Mouse (Mus musculus): Measurements from ENCODE around the gene Gm47995.
"Not testable (repeated sequence)": the region's sequence is repeated elsewhere in the genome, so short reads cannot be mapped to it uniquely, and the experiment has no call there.

Gene Gm47995

GRCm38 (mm10) chr1:151186879-151187424 lies 11.3 kb upstream of the Gm47995 start:
- not testable (repeated sequence) for DNase-seq (ENCODE audit: low spot score)

- no peak for DNase-seq (ENCODE audit: low spot score)
Measured at GRCm38 (mm10) chr1:151188469-151188868, 9.8 kb upstream of the Gm47995 start.

DNA sequence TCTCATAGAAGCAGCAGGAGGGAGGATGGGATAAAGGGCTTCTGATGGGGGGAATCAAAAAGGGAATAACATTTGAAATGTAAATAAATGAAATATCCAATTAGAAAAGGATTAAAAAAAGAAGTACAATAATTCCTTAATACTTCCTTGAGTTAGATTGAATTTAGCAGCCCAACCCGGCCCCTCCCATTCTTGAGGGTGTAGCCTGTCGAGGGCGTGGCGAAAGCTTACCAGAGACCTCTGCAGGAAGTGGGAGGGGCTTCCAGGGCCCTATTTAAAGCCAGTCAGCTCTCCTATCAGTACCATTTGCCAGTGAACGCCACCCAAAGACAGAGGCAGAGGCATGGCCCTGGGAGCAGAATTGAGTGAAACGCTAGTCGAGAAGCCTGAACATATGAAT lies 6.2 kb upstream of the Gm47995 start, which contains the start of gene Gm8947:
TSS of gene Gm8947 (plus strand) at position 302 of the 400 bp plus-strand sequence.
- DNase-seq (ENCODE audit: low spot score): not testable (repeated sequence)

GRCm38 (mm10) chr1:151192739-151193138 lies 5.5 kb upstream of the Gm47995 start:
- DNase-seq (ENCODE audit: low spot score): not testable (repeated sequence)

DNA sequence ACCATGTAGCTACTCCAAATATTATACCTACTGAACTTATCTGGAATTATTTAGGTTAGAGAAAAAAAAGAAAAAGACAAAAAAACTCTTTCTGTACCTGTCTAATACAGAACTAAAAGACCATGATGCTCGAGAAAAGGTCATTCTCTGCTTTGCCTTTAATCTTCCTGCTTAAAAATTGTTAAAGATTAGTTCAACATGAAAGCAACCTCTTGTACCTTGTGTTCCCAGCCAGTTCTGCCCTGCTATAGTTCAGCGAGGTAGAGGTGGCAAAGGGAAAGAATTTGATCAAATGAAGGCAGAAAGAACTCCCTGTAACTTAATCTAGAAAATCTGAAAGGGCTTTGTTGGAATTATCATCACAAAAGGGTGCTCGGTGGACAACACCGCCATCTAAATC lies 2.3 kb upstream of the Gm47995 start:
- not testable (repeated sequence) for DNase-seq (ENCODE audit: low spot score)

- DNase-seq (ENCODE audit: low spot score): not testable (repeated sequence)
Measured at GRCm38 (mm10) chr1:151196690-151197089, 1.6 kb upstream of the Gm47995 start.

DNA sequence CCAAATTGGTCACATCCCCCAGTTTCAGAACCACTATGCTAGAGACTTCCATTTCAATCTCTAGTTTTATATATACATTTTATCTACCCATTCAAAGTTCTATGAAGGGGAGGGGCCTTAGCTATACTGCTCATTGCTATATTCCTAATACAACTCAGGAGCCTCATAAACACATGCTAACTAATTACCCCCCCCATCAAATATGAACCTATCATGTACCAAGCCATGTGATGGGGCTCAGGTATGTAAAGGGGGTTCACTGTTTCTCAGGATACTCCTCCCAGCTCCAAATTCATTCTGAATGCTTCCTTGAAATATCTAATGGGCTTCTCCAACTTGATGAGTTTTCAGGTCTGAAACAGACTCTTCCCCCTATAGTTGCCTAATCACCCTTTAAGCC lies 2.4 kb downstream of the Gm47995 start:
- not testable (repeated sequence) for DNase-seq (ENCODE audit: low spot score)

GRCm38 (mm10) chr1:151202771-151203170 lies 4.5 kb downstream of the Gm47995 start:
- not testable (repeated sequence) for DNase-seq (ENCODE audit: low spot score)

GRCm38 (mm10) chr1:151203818-151204217 lies 5.6 kb downstream of the Gm47995 start, which contains the start of gene 3110040M04Rik:
Gene 3110040M04Rik (plus strand): TSS chr1:151204121.
- not testable (repeated sequence) for DNase-seq (ENCODE audit: low spot score)

GRCm38 (mm10) chr1:151208493-151208892 lies 10.2 kb downstream of the Gm47995 start:
- not testable (repeated sequence) for DNase-seq (ENCODE audit: low spot score)

DNA sequence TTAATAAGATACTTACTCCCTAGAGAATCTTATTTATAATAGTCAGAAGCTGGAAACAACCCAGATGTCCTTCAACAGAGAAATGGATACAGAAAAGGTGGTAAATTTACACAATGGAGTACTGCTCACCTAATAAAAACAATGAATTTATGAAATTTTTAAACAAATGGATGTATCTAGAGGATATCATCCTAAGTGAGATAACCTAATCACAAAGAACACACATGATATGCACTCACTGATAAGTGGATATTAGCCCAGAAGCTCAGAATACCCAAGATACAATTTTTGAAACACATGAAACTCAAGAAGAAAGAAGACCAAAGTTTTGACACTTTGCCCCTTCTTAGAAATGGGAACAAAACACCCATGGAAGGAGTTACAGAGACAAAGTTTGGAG lies 10.7 kb downstream of the Gm47995 start:
- not testable (repeated sequence) for DNase-seq (ENCODE audit: low spot score)

GRCm38 (mm10) chr1:151209824-151210355 lies 11.6 kb downstream of the Gm47995 start, which contains the start of gene Gm47996:
Gene Gm47996 (plus strand): TSS chr1:151210131.
- not testable (repeated sequence) for DNase-seq (ENCODE audit: low spot score)

DNA sequence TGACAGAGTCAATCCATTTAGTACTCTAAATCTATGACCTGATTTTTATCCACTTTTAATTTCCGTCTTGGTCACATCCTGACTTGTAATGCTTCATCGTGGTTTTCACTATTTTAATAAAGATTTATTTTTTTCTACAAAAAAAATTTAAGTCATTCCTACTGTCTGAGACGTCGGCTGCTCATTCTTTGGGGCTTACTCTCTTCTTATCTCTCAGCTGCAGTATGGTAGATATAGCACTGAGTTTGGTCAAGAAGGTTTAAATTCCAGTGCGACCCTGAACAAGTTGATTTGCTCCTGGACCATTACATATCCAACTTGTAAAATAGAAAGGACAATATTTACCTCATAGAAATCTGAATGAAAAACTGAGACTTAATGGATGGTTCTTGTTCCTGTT lies 13.4 kb downstream of the Gm47995 start:
- not testable (repeated sequence) for DNase-seq (ENCODE audit: low spot score)

DNA sequence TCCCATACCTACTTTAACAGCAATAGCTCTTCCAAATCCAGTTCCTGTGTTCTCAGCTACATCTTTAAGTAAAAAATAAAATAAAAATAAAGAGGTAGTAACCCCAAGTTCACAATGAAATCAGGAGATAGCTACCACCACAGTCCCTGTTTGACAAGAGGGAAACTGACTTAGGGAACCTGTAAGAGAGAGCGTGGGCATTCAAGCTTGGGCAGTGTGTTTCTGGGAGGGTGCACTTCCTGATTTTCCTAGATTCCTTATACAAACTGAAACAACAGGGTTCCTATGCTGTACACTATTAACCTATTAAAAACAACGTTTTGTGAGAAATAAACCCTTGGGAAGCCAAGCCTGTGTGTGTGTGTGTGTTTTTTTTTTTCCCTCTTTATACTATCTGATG lies 16.6 kb downstream of the Gm47995 start:
- DNase-seq (ENCODE audit: low spot score): no peak

- DNase-seq (ENCODE audit: low spot score): no peak
Measured at GRCm38 (mm10) chr1:151215985-151216384, 17.7 kb downstream of the Gm47995 start.

DNA sequence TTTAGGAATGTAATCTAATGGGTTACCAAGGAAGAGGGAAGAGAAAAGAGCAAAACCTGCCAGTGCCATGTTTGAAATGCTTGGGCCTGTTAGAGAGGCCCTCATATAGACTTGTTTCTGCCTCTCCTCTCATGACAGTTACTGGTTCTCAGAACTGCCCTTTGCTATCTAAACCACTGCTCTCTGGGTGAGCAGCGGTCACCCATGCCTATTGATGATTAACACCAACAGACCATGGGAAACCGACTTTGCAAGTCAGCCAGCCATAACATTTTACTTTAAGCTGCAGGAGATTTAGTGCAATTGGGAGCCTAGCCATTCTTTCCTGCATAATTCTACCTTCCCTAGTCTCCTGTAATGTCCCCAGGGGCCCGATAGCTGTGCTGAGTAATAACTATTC lies 18.2 kb downstream of the Gm47995 start:
- DNase-seq (ENCODE audit: low spot score): no peak

- DNase-seq (ENCODE audit: low spot score): no peak
Measured at GRCm38 (mm10) chr1:151219045-151219444, 20.8 kb downstream of the Gm47995 start.

GRCm38 (mm10) chr1:151220098-151220497 lies 21.9 kb downstream of the Gm47995 start:
- DNase-seq (ENCODE audit: low spot score): no peak

DNA sequence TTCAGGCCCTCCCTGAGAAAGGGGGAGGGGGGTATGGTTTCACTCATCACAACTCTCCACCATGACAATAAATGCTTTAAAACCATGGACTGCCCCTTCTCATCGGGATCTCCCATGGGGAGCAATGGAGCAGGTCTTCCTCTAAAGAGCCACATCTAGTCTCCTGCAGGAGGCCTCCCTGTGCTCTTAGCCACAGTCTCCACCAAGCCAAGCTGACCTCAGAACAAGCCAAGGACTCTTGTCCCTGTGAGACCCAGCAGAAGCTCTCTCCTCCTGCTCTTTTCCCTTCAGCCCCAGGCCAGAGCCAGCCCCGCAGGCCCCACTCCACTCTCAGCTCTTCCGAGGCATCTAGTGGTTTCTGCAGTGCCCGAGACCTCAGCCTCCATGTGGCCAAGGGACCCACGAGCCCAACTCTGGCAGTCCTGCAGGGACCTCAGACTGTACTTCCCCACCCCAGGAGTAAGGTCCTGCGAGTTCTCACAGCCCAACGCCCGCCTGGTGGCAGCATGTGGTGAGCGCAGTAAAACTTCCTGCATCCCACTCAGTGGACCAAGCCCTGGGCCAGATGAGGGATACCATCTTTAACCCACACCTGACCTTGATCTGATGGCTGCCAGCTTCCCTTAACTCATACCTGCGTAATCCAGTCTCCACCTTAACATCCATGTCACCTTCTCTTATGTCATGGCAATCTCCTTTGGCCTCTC lies 24.5 kb downstream of the Gm47995 start:
- DNase-seq (ENCODE audit: low spot score): no peak

- DNase-seq (ENCODE audit: low spot score): no peak
Measured at GRCm38 (mm10) chr1:151223377-151223776, 25.1 kb downstream of the Gm47995 start.

DNA sequence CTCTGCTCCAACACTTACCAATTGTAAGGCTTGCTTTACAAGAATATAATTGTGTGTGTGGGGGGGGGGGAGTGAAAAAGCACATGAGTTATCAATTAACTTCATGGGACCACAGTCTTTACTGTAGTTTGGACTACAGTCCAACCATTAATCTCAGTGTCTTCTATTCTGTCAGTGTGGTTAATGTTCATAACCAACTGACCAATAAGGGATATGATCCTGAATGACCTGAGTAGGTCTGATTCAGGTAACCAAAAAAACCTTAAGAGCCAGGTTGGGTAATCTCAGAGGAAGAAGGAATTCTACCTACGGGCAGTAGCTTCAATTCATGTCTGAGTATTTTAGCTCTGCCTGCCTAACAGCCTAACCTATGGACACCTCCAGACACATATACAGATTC lies 26.3 kb downstream of the Gm47995 start:
- no peak for DNase-seq (ENCODE audit: low spot score)

DNA sequence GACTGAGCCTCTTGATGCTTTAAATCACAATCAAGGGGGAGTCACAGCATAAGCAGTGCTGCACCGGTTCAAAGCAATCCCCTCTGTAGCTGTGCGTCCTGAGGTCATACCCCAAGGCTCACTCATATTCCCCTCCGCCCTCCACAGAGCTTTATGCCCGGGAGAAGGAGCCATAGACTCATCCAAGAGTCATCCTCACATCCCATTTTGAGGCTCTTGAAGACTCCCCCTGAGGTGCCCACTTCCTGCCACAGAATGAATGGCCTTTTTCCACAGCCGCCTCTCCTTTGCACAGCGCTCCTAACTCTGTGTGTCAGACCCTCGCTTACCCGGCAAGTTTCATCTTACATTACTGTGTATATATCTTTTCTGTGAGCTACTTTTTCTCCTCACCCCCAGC lies 29.3 kb downstream of the Gm47995 start:
- DNase-seq (ENCODE audit: low spot score): no peak

DNA sequence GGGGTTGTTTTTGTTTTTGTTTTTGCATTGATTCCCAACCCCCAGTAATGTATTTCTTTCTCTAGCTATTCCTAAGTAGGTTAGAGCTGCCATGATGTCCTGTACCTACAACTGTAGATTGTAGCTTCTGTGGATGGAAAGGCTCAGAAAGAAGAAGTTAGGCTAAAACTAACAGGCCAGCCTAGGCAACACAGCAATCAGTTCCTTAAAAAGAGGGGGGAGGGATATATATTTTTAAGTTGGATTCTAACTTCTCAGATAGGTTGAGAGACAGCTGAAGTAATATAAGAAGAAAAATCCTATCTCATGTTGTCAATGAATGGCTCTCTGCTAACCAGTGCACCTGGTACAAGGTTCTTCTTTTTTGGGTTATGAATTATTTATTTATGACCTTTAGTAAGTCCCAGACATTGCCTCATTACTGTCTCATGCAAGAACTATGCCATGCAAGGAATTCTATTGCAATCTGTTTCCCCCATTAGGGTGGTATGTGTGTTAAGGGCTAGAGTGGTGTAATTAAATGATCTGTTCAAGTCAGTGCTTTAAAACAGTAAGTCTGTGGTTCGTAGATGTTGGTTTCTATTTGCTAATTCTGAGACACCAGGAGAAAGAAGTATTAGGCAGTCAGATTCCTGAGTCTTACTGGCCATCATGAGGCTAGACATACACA lies 30.2 kb downstream of the Gm47995 start:
- no peak for DNase-seq (ENCODE audit: low spot score)

Data from testis, postnatal 10 days (tissue).